Mouse (Mus musculus): Measurements from ENCODE around the gene Hdgfl2. TPM values are rescaled to one million over a fixed set of nuclear protein-coding genes. Genes with fewer than 3 reads are reported as not detected.

Hdgfl2 gene
- polyA plus RNA-seq, 1 experiment from 2014 or later = 140 TPM

Other genes starting within 250 kb of the Hdgfl2 start
- 10.1 and 11.9 TPM in 2 replicates for gene Zfp119a, start 200.7 kb upstream of the Hdgfl2 start, polyA plus RNA-seq (2015; fragmentation: Nextera tagmentation; extraction: Ambion mirVana)
- 15.6 and 18.9 TPM in 2 replicates for gene Zfp959, start 187.5 kb upstream of the Hdgfl2 start, polyA plus RNA-seq (2015; fragmentation: Nextera tagmentation; extraction: Ambion mirVana)
- 9.0 and 9.6 TPM in 2 replicates for gene Zfp119b, start 130.1 kb upstream of the Hdgfl2 start, polyA plus RNA-seq (2015; fragmentation: Nextera tagmentation; extraction: Ambion mirVana)
- gene Ebi3, start 127.0 kb upstream of the Hdgfl2 start, polyA plus RNA-seq (2015; fragmentation: Nextera tagmentation; extraction: Ambion mirVana) = 4.1 and 5.1 TPM in 2 replicates
- 21.1 and 24.1 TPM in 2 replicates for gene Yju2, start 120.5 kb upstream of the Hdgfl2 start, polyA plus RNA-seq (2015; fragmentation: Nextera tagmentation; extraction: Ambion mirVana)
- 150 and 161 TPM in 2 replicates for gene Shd, start 109.2 kb upstream of the Hdgfl2 start, polyA plus RNA-seq (2015; fragmentation: Nextera tagmentation; extraction: Ambion mirVana)
- 145 and 165 TPM in 2 replicates for gene Fsd1, start 93.1 kb upstream of the Hdgfl2 start, polyA plus RNA-seq (2015; fragmentation: Nextera tagmentation; extraction: Ambion mirVana)
- 6.4 and 7.4 TPM in 2 replicates for gene Stap2, start 74.0 kb upstream of the Hdgfl2 start, polyA plus RNA-seq (2015; fragmentation: Nextera tagmentation; extraction: Ambion mirVana)
- gene Mpnd, start 73.9 kb upstream of the Hdgfl2 start, polyA plus RNA-seq (2015; fragmentation: Nextera tagmentation; extraction: Ambion mirVana) = 156 and 174 TPM in 2 replicates
- gene Sh3gl1, start 43.0 kb upstream of the Hdgfl2 start, polyA plus RNA-seq (2015; fragmentation: Nextera tagmentation; extraction: Ambion mirVana) = 112 and 114 TPM in 2 replicates
- gene Chaf1a, start 39.2 kb upstream of the Hdgfl2 start, polyA plus RNA-seq (2015; fragmentation: Nextera tagmentation; extraction: Ambion mirVana) = 6.3 and 8.0 TPM in 2 replicates
- 79.6 and 91.4 TPM in 2 replicates for gene Ubxn6, start 4.6 kb upstream of the Hdgfl2 start, polyA plus RNA-seq (2015; fragmentation: Nextera tagmentation; extraction: Ambion mirVana)
- 0.03 and 0.11 TPM in 2 replicates for gene Plin4, start 30.2 kb downstream of the Hdgfl2 start, polyA plus RNA-seq (2015; fragmentation: Nextera tagmentation; extraction: Ambion mirVana)
- gene Plin5, start 38.0 kb downstream of the Hdgfl2 start, polyA plus RNA-seq (2015; fragmentation: Nextera tagmentation; extraction: Ambion mirVana) = 0.83 and 0.93 TPM in 2 replicates
- gene Lrg1, start 42.4 kb downstream of the Hdgfl2 start, polyA plus RNA-seq (2015; fragmentation: Nextera tagmentation; extraction: Ambion mirVana) = 0.22 TPM in 1 of 2 replicates, not detected in the other
- gene Sema6b, start 60.7 kb downstream of the Hdgfl2 start, polyA plus RNA-seq (2015; fragmentation: Nextera tagmentation; extraction: Ambion mirVana) = 10.9 and 11.1 TPM in 2 replicates
- gene Tnfaip8l1, start 82.8 kb downstream of the Hdgfl2 start, polyA plus RNA-seq (2015; fragmentation: Nextera tagmentation; extraction: Ambion mirVana) = 8.5 and 9.1 TPM in 2 replicates
- gene Mydgf, start 104.3 kb downstream of the Hdgfl2 start, polyA plus RNA-seq (2015; fragmentation: Nextera tagmentation; extraction: Ambion mirVana) = 67.4 and 74.2 TPM in 2 replicates
- gene Dpp9, start 139.3 kb downstream of the Hdgfl2 start, polyA plus RNA-seq (2015; fragmentation: Nextera tagmentation; extraction: Ambion mirVana) = 25.7 and 26.3 TPM in 2 replicates
- 16.6 and 19.1 TPM in 2 replicates for gene Fem1a, start 177.2 kb downstream of the Hdgfl2 start, polyA plus RNA-seq (2015; fragmentation: Nextera tagmentation; extraction: Ambion mirVana)
- 1.5 and 1.7 TPM in 2 replicates for gene Ticam1, start 197.2 kb downstream of the Hdgfl2 start, polyA plus RNA-seq (2015; fragmentation: Nextera tagmentation; extraction: Ambion mirVana)
- 21.5 and 24.7 TPM in 2 replicates for gene Plin3, start 213.2 kb downstream of the Hdgfl2 start, polyA plus RNA-seq (2015; fragmentation: Nextera tagmentation; extraction: Ambion mirVana)
- gene Arrdc5, start 220.7 kb downstream of the Hdgfl2 start, polyA plus RNA-seq (2015; fragmentation: Nextera tagmentation; extraction: Ambion mirVana) = not detected in 2 replicates
- gene Uhrf1, start 223.7 kb downstream of the Hdgfl2 start, polyA plus RNA-seq (2015; fragmentation: Nextera tagmentation; extraction: Ambion mirVana) = 20.0 and 27.4 TPM in 2 replicates
- 72.1 and 77.9 TPM in 2 replicates for gene Kdm4b, start 246.4 kb downstream of the Hdgfl2 start, polyA plus RNA-seq (2015; fragmentation: Nextera tagmentation; extraction: Ambion mirVana)